Mouse (Mus musculus): ENCODE measurements around the gene Osbp2.

DNA sequence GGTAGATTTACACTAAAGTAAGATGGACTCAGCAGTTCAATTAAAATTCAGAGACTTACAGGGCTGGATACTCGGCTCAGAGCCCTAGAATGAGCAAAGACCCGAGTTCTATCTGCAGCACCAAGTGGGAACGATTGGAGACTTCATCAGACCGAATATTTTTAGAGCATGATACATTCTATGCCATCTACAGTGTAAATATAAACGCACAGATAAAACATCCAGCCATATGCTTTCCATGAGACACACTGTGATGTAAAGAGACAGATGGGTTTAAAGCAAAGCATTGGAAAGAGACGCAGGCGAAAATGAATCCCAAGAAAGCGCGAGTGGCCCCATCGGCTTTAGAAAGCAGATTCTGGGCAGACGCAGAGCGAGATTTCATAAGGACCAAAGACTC is 122.5 kb downstream of the Osbp2 start:
- TF ChIP-seq CTCF (IDR thresholded peaks at IDR 0.05; ENCODE audit: low read depth) = no peak
- TF ChIP-seq EP300 (IDR thresholded peaks at IDR 0.05; ENCODE audit: low read depth) = no peak

Measured in liver, postnatal 0 days (tissue).